Mouse (Mus musculus): ENCODE data around the gene Rftn1.

DNA sequence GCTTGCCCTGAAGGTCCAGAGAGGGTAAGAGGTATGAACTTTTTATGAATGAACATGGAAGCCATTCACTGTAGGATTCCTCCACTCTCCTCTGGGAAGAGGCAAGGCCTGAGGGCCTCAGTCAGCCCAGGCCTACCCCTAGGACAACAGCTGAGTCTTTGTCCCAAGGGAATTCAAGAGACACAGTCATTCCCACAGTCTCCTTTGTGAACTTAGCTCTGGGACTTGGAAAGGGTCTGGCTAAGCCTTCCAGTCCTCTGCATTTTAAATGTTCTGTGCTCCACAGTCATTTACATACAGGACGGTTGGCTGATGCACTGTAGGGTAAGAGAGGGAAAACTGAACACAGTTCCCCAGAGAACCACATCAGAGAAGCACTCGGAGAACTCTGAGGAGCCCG, 107.5 kb downstream of the Rftn1 start:
- TF ChIP-seq CTCF (IDR thresholded peaks at IDR 0.05; ENCODE audit: extremely low read depth, insufficient read depth, low read length) (no peak), POLR2A (IDR thresholded peaks at IDR 0.05; ENCODE audit: extremely low read depth, insufficient read depth, low read length) (no peak)
